Mouse (Mus musculus): Measurements from ENCODE around the gene Wapl. TPM values are rescaled to one million over a fixed set of nuclear protein-coding genes. Genes with fewer than 3 reads are reported as not detected.

Gene Wapl
- polyA plus RNA-seq, 1 experiment from 2014 or later: 22.3 TPM

- no peaks in the 10 kb centered on the region for H3K4me1 ChIP-seq
- H3K9me3 ChIP-seq: no peaks in the 10 kb centered on the region
- no peak overlapping the region for H3K27ac ChIP-seq (replicated peaks)
- H3K27me3 ChIP-seq: no peaks in the 10 kb centered on the region
- no peak overlapping the region for H3K4me3 ChIP-seq
- no peak overlapping the region for H3K4me2 ChIP-seq (replicated peaks)
- peaks cover 7% of the 10 kb centered on the region; the same call in 1 of the 2 replicates for H3K36me3 ChIP-seq
- no peak for ATAC-seq (replicated peaks)
- WGBS: 96% methylated on average over 3 of the region's 3 CpGs
- H3K9ac ChIP-seq (replicated peaks): no peak overlapping the region
Observed at GRCm38 (mm10) chr14:34712857-34713256, 39.1 kb downstream of the Wapl start.

- no peak for ATAC-seq (replicated peaks)
- no peak overlapping the region for H3K4me2 ChIP-seq (replicated peaks)
Observed at GRCm38 (mm10) chr14:34718150-34718549, 44.4 kb downstream of the Wapl start.

GRCm38 (mm10) chr14:34727709-34728108 lies 54.0 kb downstream of the Wapl start:
- no peak for ATAC-seq (replicated peaks)
- 95% methylated on average over 2 of the region's 2 CpGs for WGBS

More at GRCm38 (mm10) chr14:34718150-34718549, 44.4 kb downstream of the Wapl start:
- Histone ChIP-seq H3K27me3 (no peaks in the 10 kb centered on the region), H3K4me1 (no peaks in the 10 kb centered on the region), H3K9me3 (no peaks in the 10 kb centered on the region), H3K27ac (replicated peaks) (no peak overlapping the region), H3K9ac (replicated peaks) (no peak overlapping the region), H3K36me3 (0 out of 2 replicates have a peak, but pooled peaks cover 3% of the 10 kb centered on the region), H3K4me3 (no peak overlapping the region)
- WGBS: 95% methylated on average over 3 of the region's 3 CpGs

GRCm38 (mm10) chr14:34735405-34735804 lies 61.7 kb downstream of the Wapl start:
- Histone ChIP-seq H3K27me3 (no peaks in the 10 kb centered on the region), H3K9ac (replicated peaks) (no peak overlapping the region), H3K9me3 (no peaks in the 10 kb centered on the region), H3K4me3 (no peak overlapping the region), H3K4me2 (replicated peaks) (no peak overlapping the region), H3K27ac (replicated peaks) (no peak overlapping the region), H3K4me1 (no peaks in the 10 kb centered on the region), H3K36me3 (peaks cover 34% of the 10 kb centered on the region)
- WGBS: 90% methylated on average over 5 of the region's 5 CpGs
- no peak for ATAC-seq (replicated peaks)

More at GRCm38 (mm10) chr14:34727709-34728108, 54.0 kb downstream of the Wapl start:
- no peaks in the 10 kb centered on the region for H3K9me3 ChIP-seq
- H3K4me1 ChIP-seq: no peaks in the 10 kb centered on the region
- no peak overlapping the region for H3K4me2 ChIP-seq (replicated peaks)
- no peak overlapping the region for H3K4me3 ChIP-seq
- no peaks in the 10 kb centered on the region for H3K27me3 ChIP-seq
- H3K9ac ChIP-seq (replicated peaks): no peak overlapping the region
- peaks cover 29% of the 10 kb centered on the region for H3K36me3 ChIP-seq
- no peak overlapping the region for H3K27ac ChIP-seq (replicated peaks)

GRCm38 (mm10) chr14:34745401-34745800 lies 71.7 kb downstream of the Wapl start:
- Histone ChIP-seq H3K27ac (replicated peaks) (no peak overlapping the region), H3K4me1 (no peaks in the 10 kb centered on the region), H3K9ac (replicated peaks) (no peak overlapping the region), H3K4me3 (no peak overlapping the region), H3K27me3 (no peaks in the 10 kb centered on the region), H3K4me2 (replicated peaks) (no peak overlapping the region), H3K9me3 (no peaks in the 10 kb centered on the region), H3K36me3 (peaks cover 42% of the 10 kb centered on the region)
- 95% methylated on average over 1 of the region's 1 CpGs for WGBS
- ATAC-seq (replicated peaks): no peak

GRCm38 (mm10) chr14:34755731-34756130 lies 82.0 kb downstream of the Wapl start:
- ATAC-seq (replicated peaks): no peak
- Histone ChIP-seq H3K4me2 (replicated peaks) (no peak overlapping the region), H3K4me3 (no peak overlapping the region), H3K9me3 (no peaks in the 10 kb centered on the region), H3K4me1 (no peaks in the 10 kb centered on the region), H3K27ac (replicated peaks) (no peak overlapping the region), H3K36me3 (0 out of 2 replicates have a peak, but pooled peaks cover 2% of the 10 kb centered on the region), H3K9ac (replicated peaks) (no peak overlapping the region), H3K27me3 (no peaks in the 10 kb centered on the region)
- WGBS: 90% methylated on average over 3 of the region's 3 CpGs

GRCm38 (mm10) chr14:34759938-34760337 lies 86.2 kb downstream of the Wapl start:
- H3K27me3 ChIP-seq: no peaks in the 10 kb centered on the region
- H3K9ac ChIP-seq (replicated peaks): no peak overlapping the region
- no peak for ATAC-seq (replicated peaks)
- no peak overlapping the region for H3K4me3 ChIP-seq
- H3K27ac ChIP-seq (replicated peaks): no peak overlapping the region
- H3K36me3 ChIP-seq: no peaks in the 10 kb centered on the region
- no peaks in the 10 kb centered on the region for H3K9me3 ChIP-seq
- no peak overlapping the region for H3K4me2 ChIP-seq (replicated peaks)
- H3K4me1 ChIP-seq: no peaks in the 10 kb centered on the region
- 83% methylated on average over 2 of the region's 2 CpGs for WGBS

- no peaks in the 10 kb centered on the region for H3K36me3 ChIP-seq
- ATAC-seq (replicated peaks): no peak
Observed at GRCm38 (mm10) chr14:34761082-34761959, 87.6 kb downstream of the Wapl start.

GRCm38 (mm10) chr14:34762682-34763081 lies 89.0 kb downstream of the Wapl start:
- ATAC-seq (replicated peaks): no peak
- Histone ChIP-seq H3K4me1 (no peaks in the 10 kb centered on the region), H3K9ac (replicated peaks) (no peak overlapping the region), H3K4me3 (no peak overlapping the region), H3K27me3 (no peaks in the 10 kb centered on the region), H3K36me3 (no peaks in the 10 kb centered on the region), H3K4me2 (replicated peaks) (no peak overlapping the region), H3K9me3 (no peaks in the 10 kb centered on the region), H3K27ac (replicated peaks) (no peak overlapping the region)
- 50% methylated on average over 10 of the region's 10 CpGs for WGBS

More at GRCm38 (mm10) chr14:34761082-34761959, 87.6 kb downstream of the Wapl start:
- Histone ChIP-seq H3K4me1 (no peaks in the 10 kb centered on the region), H3K27ac (replicated peaks) (no peak overlapping the region), H3K4me2 (replicated peaks) (no peak overlapping the region), H3K9ac (replicated peaks) (no peak overlapping the region), H3K27me3 (no peaks in the 10 kb centered on the region), H3K9me3 (no peaks in the 10 kb centered on the region), H3K4me3 (no peak overlapping the region)
- 92% methylated on average over 9 of the region's 9 CpGs for WGBS

- Histone ChIP-seq H3K9ac (replicated peaks) (no peak overlapping the region), H3K4me1 (peaks cover 2% of the 10 kb centered on the region), H3K4me3 (no peak overlapping the region), H3K9me3 (no peaks in the 10 kb centered on the region), H3K36me3 (no peaks in the 10 kb centered on the region), H3K27ac (replicated peaks) (no peak overlapping the region), H3K27me3 (no peaks in the 10 kb centered on the region), H3K4me2 (replicated peaks) (no peak overlapping the region)
- ATAC-seq (replicated peaks): no peak
- 63% methylated on average over 10 of the region's 10 CpGs for WGBS
Observed at GRCm38 (mm10) chr14:34763771-34764539, 90.2 kb downstream of the Wapl start.

- H3K4me3 ChIP-seq: no peak overlapping the region
- H3K27me3 ChIP-seq: no peaks in the 10 kb centered on the region; the same call in 1 of the 2 replicates
- H3K9ac ChIP-seq (replicated peaks): no peak overlapping the region
- WGBS: 88% methylated on average over 9 of the region's 9 CpGs
- H3K27ac ChIP-seq (replicated peaks): no peak overlapping the region
- H3K36me3 ChIP-seq: no peaks in the 10 kb centered on the region
- ATAC-seq (replicated peaks): no peak
- peaks cover 10% of the 10 kb centered on the region for H3K4me1 ChIP-seq
- H3K4me2 ChIP-seq (replicated peaks): no peak overlapping the region
- no peaks in the 10 kb centered on the region for H3K9me3 ChIP-seq
Observed at GRCm38 (mm10) chr14:34764908-34765307, 91.2 kb downstream of the Wapl start.

- 93% methylated on average over 7 of the region's 7 CpGs for WGBS
- Histone ChIP-seq H3K4me3 (no peak overlapping the region), H3K4me2 (replicated peaks) (no peak overlapping the region), H3K27me3 (no peaks in the 10 kb centered on the region; the same call in 1 of the 2 replicates), H3K27ac (replicated peaks) (no peak overlapping the region), H3K9ac (replicated peaks) (no peak overlapping the region), H3K36me3 (no peaks in the 10 kb centered on the region), H3K4me1 (peaks cover 10% of the 10 kb centered on the region), H3K9me3 (no peaks in the 10 kb centered on the region)
- ATAC-seq (replicated peaks): no peak
Observed at GRCm38 (mm10) chr14:34765380-34765779, 91.7 kb downstream of the Wapl start.
